Mouse (Mus musculus) stomach, embryonic 14.5 days (tissue): ENCODE results near the gene Ptprt. TPM values are rescaled to one million over a fixed set of nuclear protein-coding genes. Genes with fewer than 3 reads are reported as not detected.

Experiments
- ATAC-seq: fragments of 200-750 bp; cut with Nextera tagmentation; 2 replicates; pipeline ENCODE4 v1.8.0; 2017; ENCODE audit warnings: low read depth, moderate TSS enrichment; ENCODE audit not compliant: insufficient number of reproducible peaks, insufficient read depth, low FRiP score
- H3K27ac ChIP-seq: fragments of 300-500 bp; sonication (generic); 2 replicates; pipeline ENCODE4 v1.5.1; 2014; ENCODE audit warnings: mild to moderate bottlenecking, low read length, moderate library complexity, mixed read lengths
- H3K27me3 ChIP-seq: fragments of 300-500 bp; sonication (generic); 2 replicates; pipeline ENCODE4 v1.6.1; 2014; ENCODE audit warnings: low read length, control low read depth, mixed read lengths; ENCODE audit not compliant: control insufficient read depth, insufficient read depth
- H3K36me3 ChIP-seq: fragments of 300-500 bp; sonication (generic); 2 replicates; pipeline ENCODE4 v1.6.1; 2014; ENCODE audit warnings: mild to moderate bottlenecking, control low read depth, low read length, moderate library complexity, mixed read lengths; ENCODE audit not compliant: control insufficient read depth, insufficient read depth
- H3K4me1 ChIP-seq: fragments of 300-500 bp; sonication (generic); 2 replicates; pipeline ENCODE4 v1.6.1; 2014; ENCODE audit warnings: low read length, control low read depth, mixed read lengths; ENCODE audit not compliant: control insufficient read depth, insufficient read depth
- H3K4me2 ChIP-seq: fragments of 300-500 bp; sonication (generic); replicated peaks from 2 replicates; pipeline ENCODE4 v1.6.1; 2014; ENCODE audit warnings: low read depth, low read length, control low read depth
- H3K4me3 ChIP-seq: fragments of 300-500 bp; sonication (generic); 2 replicates; pipeline ENCODE4 v1.5.1; 2014; ENCODE audit warnings: low read depth, low read length, control low read depth
- H3K9ac ChIP-seq: fragments of 300-500 bp; sonication (generic); replicated peaks from 2 replicates; pipeline ENCODE4 v1.6.1; 2014; ENCODE audit warnings: low read depth, mild to moderate bottlenecking, control low read depth, low read length, moderate library complexity, mixed read lengths
- H3K9me3 ChIP-seq: fragments of 300-500 bp; sonication (generic); 2 replicates; pipeline ENCODE4 v1.6.1; 2016; ENCODE audit warnings: low read depth, low read length, control low read depth; ENCODE audit not compliant: control insufficient read depth
- WGBS: fragments of 180-500 bp; shearing (Covaris S2); extraction: QIAGEN DNeasy Blood & Tissue Kit; methylation state at CpG from one replicate; pipeline ENCODE4 v1.1.7; 2014; 5-methylcytosine and 5-hydroxymethylcytosine counted together
- polyA plus RNA-seq: library from polyadenylated mRNA; unstranded; fragments of >200 nt; fragmentation: Nextera tagmentation; extraction: Ambion mirVana; gene quantifications from 2 replicates; pipeline ENCODE4 v1.2.1, GENCODE M21; 2014

Gene Ptprt
- polyA plus RNA-seq, 1 experiment from 2014 or later, result 1.2 TPM

DNA sequence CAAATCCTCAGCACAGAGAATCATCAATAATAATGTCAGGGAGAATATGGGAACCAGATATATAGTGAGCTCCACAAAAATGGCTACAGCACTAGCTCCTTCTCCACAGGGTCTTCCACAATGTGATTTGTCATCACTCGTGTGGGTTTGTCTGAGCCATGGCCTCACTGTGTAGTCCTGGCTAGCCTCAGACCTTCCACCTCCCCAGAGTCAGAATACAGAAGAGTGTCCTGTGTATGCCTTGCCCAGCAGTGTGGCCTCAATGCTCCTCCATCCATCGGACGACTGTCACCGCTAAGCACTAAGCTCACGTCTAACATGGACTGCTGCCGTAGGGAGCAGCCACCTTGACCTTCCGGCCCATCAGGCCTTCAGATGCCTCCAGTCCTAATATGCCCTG, 83.1 kb downstream of the Ptprt start:
- no peak overlapping the region for H3K9ac ChIP-seq
- no peaks in the 10 kb centered on the region for H3K36me3 ChIP-seq
- H3K9me3 ChIP-seq, result no peaks in the 10 kb centered on the region
- H3K4me1 ChIP-seq, result no peaks in the 10 kb centered on the region; the same call in 1 of the 2 replicates
- H3K4me2 ChIP-seq, result no peak overlapping the region
- no peak overlapping the region for H3K27ac ChIP-seq
- no peak overlapping the region for H3K4me3 ChIP-seq
- WGBS, result 89% methylated on average over 7 of the region's 7 CpGs
- H3K27me3 ChIP-seq, result no peaks in the 10 kb centered on the region
- ATAC-seq, result no peak

DNA sequence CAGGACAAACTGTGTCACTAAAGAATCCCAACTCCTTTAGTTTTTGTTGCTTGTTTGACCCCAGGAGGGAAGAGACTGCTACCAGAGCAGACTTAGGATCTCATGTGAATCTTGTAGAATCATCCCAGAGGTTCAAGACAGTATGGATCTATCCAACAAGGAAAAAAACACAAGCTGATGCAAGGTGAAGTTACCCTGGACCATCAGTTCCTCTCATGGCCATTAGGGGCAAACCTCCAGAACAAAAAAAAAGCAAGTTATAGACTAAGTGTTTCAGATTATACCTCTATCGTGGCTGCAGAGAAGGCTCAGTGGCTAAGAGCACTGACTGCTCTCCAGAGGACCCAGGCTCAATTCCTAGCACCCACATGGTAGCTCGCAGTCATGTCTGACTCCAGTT, 88.1 kb downstream of the Ptprt start:
- no peak for ATAC-seq
- Histone ChIP-seq H3K36me3 (no peaks in the 10 kb centered on the region), H3K9me3 (no peaks in the 10 kb centered on the region), H3K4me3 (no peak overlapping the region), H3K27me3 (no peaks in the 10 kb centered on the region), H3K27ac (no peak overlapping the region), H3K4me2 (no peak overlapping the region), H3K4me1 (no peaks in the 10 kb centered on the region; the same call in 1 of the 2 replicates), H3K9ac (no peak overlapping the region)
- 67% methylated on average over 2 of the region's 2 CpGs for WGBS

DNA sequence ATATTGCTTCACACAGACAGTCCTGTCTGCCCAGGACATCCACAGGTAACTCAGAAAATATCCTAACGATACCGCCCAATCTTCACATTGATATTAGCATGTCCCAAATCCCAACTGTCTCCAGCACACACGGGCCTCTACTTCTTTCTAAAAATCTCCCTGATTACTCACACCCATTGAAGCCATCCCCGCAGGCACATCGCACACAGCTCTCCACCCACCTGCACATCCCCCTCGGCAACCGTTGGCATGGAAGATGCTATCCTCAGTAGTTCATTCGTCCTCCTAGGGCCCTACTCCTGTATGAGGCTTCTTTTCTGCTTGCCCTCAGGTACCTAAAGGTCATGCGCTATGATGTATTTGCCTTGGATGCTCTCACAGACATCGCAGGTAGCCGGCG, 89.9 kb downstream of the Ptprt start:
- H3K4me1 ChIP-seq, result no peaks in the 10 kb centered on the region
- no peaks in the 10 kb centered on the region for H3K27me3 ChIP-seq
- 90% methylated on average over 12 of the region's 12 CpGs for WGBS
- no peak overlapping the region for H3K9ac ChIP-seq
- ATAC-seq, result no peak
- H3K9me3 ChIP-seq, result no peaks in the 10 kb centered on the region
- H3K4me3 ChIP-seq, result no peak overlapping the region
- no peak overlapping the region for H3K4me2 ChIP-seq
- H3K36me3 ChIP-seq, result no peaks in the 10 kb centered on the region
- no peak overlapping the region for H3K27ac ChIP-seq

DNA sequence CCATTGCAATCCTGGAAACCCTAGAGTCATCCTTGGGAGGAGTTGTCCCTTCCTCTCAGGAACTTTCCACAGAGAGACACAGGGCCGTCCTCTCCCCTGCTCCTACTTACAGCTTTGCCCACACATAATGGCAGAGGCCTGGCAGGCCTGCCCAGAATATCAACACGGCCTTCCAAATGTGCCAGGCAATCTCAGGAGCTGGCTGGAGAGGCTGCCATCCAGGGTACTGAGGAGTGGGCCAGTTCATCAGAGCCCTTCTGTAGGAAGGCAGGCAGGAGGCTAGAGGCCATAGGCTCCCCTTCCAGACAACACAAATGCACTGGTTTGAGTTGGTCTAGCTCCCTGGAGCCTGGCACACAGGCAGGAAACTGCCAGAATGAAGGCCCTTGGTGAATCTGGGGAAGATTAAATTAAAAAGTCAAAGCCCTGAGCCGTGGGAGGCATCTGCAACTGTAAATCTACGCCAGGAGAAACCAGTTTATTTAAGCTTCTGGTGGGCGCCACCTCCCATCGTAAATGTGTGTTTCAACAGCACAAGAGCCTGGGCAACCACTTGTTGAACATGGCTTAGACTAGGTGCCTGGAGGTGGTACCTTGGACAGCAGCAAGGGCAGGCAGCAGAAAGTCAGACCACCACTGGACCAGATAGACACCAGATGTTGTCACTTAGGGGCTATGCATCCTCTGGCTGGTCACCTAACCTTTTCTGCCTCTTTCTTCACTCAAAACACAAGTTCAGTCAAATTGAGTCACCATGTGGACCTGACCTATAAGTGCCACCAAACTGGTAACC, 92.4 kb downstream of the Ptprt start:
- Histone ChIP-seq H3K27me3 (no peaks in the 10 kb centered on the region), H3K27ac (no peak overlapping the region), H3K36me3 (no peaks in the 10 kb centered on the region), H3K9ac (no peak overlapping the region), H3K4me2 (no peak overlapping the region), H3K9me3 (no peaks in the 10 kb centered on the region), H3K4me1 (no peaks in the 10 kb centered on the region), H3K4me3 (no peak overlapping the region)
- WGBS, result 73% methylated on average over 6 of the region's 6 CpGs
- no peak for ATAC-seq

DNA sequence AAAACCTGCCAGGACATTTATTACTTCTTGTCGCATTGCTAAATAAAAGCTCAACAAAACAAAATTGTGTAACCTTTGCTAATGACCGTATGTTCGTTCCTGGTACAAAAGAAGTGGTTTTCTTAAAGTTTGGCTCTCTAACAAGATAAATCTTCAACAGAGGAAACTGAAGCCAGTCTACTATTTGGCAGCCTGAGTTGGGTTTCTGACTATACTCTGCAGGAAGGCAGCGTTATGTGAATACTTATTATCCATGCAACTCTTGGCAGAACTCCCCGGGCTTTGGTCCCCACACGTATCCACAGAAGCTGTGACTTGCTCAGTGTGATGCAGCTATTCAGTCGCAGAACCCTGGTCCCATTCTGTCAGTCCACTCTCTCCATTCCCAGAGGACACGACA, 112.6 kb downstream of the Ptprt start:
- H3K27ac ChIP-seq, result no peak overlapping the region
- no peak overlapping the region for H3K4me2 ChIP-seq
- H3K4me1 ChIP-seq, result no peaks in the 10 kb centered on the region
- no peaks in the 10 kb centered on the region for H3K9me3 ChIP-seq
- no peak overlapping the region for H3K4me3 ChIP-seq
- no peak overlapping the region for H3K9ac ChIP-seq
- H3K36me3 ChIP-seq, result no peaks in the 10 kb centered on the region
- WGBS, result 84% methylated on average over 8 of the region's 8 CpGs
- H3K27me3 ChIP-seq, result no peaks in the 10 kb centered on the region
- ATAC-seq, result no peak

DNA sequence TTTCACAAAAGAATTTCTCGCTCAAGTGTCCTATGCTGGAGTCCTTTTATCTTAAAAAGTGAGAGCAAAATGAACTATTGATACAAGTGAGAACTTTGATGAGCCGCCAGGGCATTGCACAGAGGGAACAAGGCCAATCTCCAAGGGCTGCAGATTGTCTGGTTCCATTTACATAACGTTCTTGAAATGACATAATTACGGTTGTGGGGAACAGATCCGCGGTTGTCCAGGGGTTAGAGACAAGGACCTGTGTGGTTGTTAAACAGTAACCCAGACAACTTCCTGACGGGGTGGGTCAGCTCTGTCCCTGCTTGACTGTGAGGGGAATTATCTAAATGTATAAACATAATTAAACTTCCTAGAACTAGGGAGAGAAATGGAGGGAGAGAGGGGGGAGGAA, 129.3 kb downstream of the Ptprt start:
- Histone ChIP-seq H3K27me3 (no peaks in the 10 kb centered on the region), H3K36me3 (no peaks in the 10 kb centered on the region), H3K4me3 (no peak overlapping the region), H3K27ac (no peak overlapping the region), H3K9me3 (no peaks in the 10 kb centered on the region; the same call in 1 of the 2 replicates), H3K4me2 (no peak overlapping the region), H3K4me1 (no peaks in the 10 kb centered on the region), H3K9ac (no peak overlapping the region)
- 32% methylated on average over 7 of the region's 7 CpGs for WGBS
- ATAC-seq, result no peak

DNA sequence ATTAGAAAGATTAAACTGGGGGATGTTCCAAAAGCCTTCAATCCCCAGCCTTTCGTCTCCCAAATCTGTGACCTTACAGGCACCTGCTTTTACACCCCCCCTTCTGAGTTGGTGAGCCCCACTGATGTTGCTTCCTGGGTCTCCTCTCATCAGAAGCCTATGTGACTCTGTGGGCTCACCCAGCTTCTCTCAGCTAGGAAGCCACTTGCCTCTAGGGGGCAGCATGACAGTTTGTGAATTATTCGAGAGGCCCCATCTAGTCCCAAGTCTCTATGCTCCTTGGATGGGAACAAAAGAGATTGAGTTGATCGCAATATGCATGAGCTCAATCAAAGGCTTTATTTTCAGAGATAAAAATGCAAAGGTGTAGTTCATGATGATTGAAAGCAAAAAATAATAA, 132.0 kb downstream of the Ptprt start:
- Histone ChIP-seq H3K36me3 (no peaks in the 10 kb centered on the region), H3K4me2 (no peak overlapping the region), H3K27ac (no peak overlapping the region), H3K9ac (no peak overlapping the region), H3K4me3 (no peak overlapping the region), H3K4me1 (no peaks in the 10 kb centered on the region), H3K9me3 (no peaks in the 10 kb centered on the region), H3K27me3 (no peaks in the 10 kb centered on the region)
- no peak for ATAC-seq
- 86% methylated on average over 3 of the region's 3 CpGs for WGBS

GRCm38 (mm10) chr2:162515993-162516392, 145.0 kb downstream of the Ptprt start:
- H3K9ac ChIP-seq, result no peak overlapping the region
- no peak overlapping the region for H3K27ac ChIP-seq
- ATAC-seq, result no peak
- 78% methylated on average over 8 of the region's 8 CpGs for WGBS
- no peak overlapping the region for H3K4me3 ChIP-seq
- H3K4me1 ChIP-seq, result no peaks in the 10 kb centered on the region
- no peaks in the 10 kb centered on the region for H3K27me3 ChIP-seq
- H3K36me3 ChIP-seq, result no peaks in the 10 kb centered on the region
- H3K4me2 ChIP-seq, result no peak overlapping the region
- H3K9me3 ChIP-seq, result no peaks in the 10 kb centered on the region

GRCm38 (mm10) chr2:162513072-162513471, 147.9 kb downstream of the Ptprt start:
- no peak overlapping the region for H3K4me2 ChIP-seq
- H3K9ac ChIP-seq, result no peak overlapping the region
- no peak for ATAC-seq
- 88% methylated on average over 4 of the region's 4 CpGs for WGBS
- no peaks in the 10 kb centered on the region for H3K9me3 ChIP-seq
- H3K36me3 ChIP-seq, result no peaks in the 10 kb centered on the region
- no peak overlapping the region for H3K27ac ChIP-seq
- no peaks in the 10 kb centered on the region for H3K27me3 ChIP-seq
- H3K4me1 ChIP-seq, result no peaks in the 10 kb centered on the region
- H3K4me3 ChIP-seq, result no peak overlapping the region
